Mouse (Mus musculus) limb, embryonic 14.5 days (tissue): ENCODE data around the gene Pak1. TPM values are rescaled to one million over a fixed set of nuclear protein-coding genes. Genes with fewer than 3 reads are reported as not detected.

Experiments
- ATAC-seq: fragments of 200-750 bp; cut with Nextera tagmentation; 2 replicates; pipeline ENCODE4 v1.8.0; 2017; ENCODE audit warnings: low read depth, moderate number of reproducible peaks, moderate TSS enrichment; ENCODE audit not compliant: low FRiP score
- DNase-seq: peaks from one replicate; pipeline ENCODE4 v3.0.0-alpha.2; 2015; ENCODE audit warnings: low spot score
- H3K27ac ChIP-seq: fragments of 300-500 bp; sonication (generic); replicated peaks from 2 replicates; pipeline ENCODE4 v1.5.1; 2014; ENCODE audit warnings: low read depth, mild to moderate bottlenecking, low read length, moderate library complexity, mixed read lengths
- H3K27me3 ChIP-seq: fragments of 300-500 bp; sonication (generic); 2 replicates; pipeline ENCODE4 v1.6.1; 2014; ENCODE audit warnings: low read length, mixed read lengths; ENCODE audit not compliant: control insufficient read depth, insufficient read depth
- H3K36me3 ChIP-seq: fragments of 300-500 bp; sonication (generic); 2 replicates; pipeline ENCODE4 v1.6.1; 2014; ENCODE audit warnings: mild to moderate bottlenecking, low read length, moderate library complexity, mixed read lengths; ENCODE audit not compliant: control insufficient read depth, insufficient read depth
- H3K4me1 ChIP-seq: fragments of 300-500 bp; sonication (generic); 2 replicates; pipeline ENCODE4 v1.6.1; 2014; ENCODE audit warnings: antibody characterized with exemption, low read length, mixed read lengths; ENCODE audit not compliant: control insufficient read depth, insufficient read depth
- H3K4me2 ChIP-seq: fragments of 300-500 bp; sonication (generic); replicated peaks from 2 replicates; pipeline ENCODE4 v1.6.1; 2014; ENCODE audit warnings: low read depth, mild to moderate bottlenecking, low read length, moderate library complexity; ENCODE audit not compliant: severe bottlenecking
- H3K4me3 ChIP-seq: fragments of 300-500 bp; sonication (generic); replicated peaks from 2 replicates; pipeline ENCODE4 v1.5.1; 2014; ENCODE audit warnings: low read length
- H3K9ac ChIP-seq: fragments of 300-500 bp; sonication (generic); 2 replicates; pipeline ENCODE4 v1.6.1; 2014; ENCODE audit warnings: mild to moderate bottlenecking, low read depth, low read length, moderate library complexity; ENCODE audit not compliant: severe bottlenecking
- H3K9me3 ChIP-seq: fragments of 300-500 bp; sonication (generic); 2 replicates; pipeline ENCODE4 v1.6.1; 2016; ENCODE audit warnings: low read length; ENCODE audit not compliant: control insufficient read depth
- POLR2A ChIP-seq: fragments of 200-500 bp; IDR thresholded peaks from 2 replicates; pipeline ENCODE4 v1.8.0; 2012; ENCODE audit warnings: inconsistent platforms, mild to moderate bottlenecking, moderate library complexity, borderline replicate concordance; ENCODE audit not compliant: insufficient read depth, insufficient read length; ENCODE audit errors: extremely low read depth
- WGBS: fragments of 180-500 bp; shearing (Covaris S2); extraction: QIAGEN DNeasy Blood & Tissue Kit; methylation state at CpG from one replicate; pipeline ENCODE4 v1.1.7; 2014; 5-methylcytosine and 5-hydroxymethylcytosine counted together
- polyA plus RNA-seq, 2 experiments: library from polyadenylated mRNA; depleted of rRNA in 1 of 2; stranded (reverse) in 1 of 2; unstranded in 1 of 2; fragments of >200 nt; fragmentation: Nextera tagmentation in 1 of 2; extraction: Ambion mirVana in 1 of 2; gene quantifications; 2 replicates each; pipeline versions ENCODE4 v1.2.1 to v1.2.3; 2012 to 2014

The Pak1 gene
- polyA plus RNA-seq, 2 experiments = 16.2 to 21.6 TPM

- Histone ChIP-seq H3K27me3 (no peaks in the 10 kb centered on the region), H3K9me3 (no peaks in the 10 kb centered on the region), H3K9ac (no peak overlapping the region), H3K27ac (no peak overlapping the region), H3K36me3 (no peaks in the 10 kb centered on the region), H3K4me3 (no peak overlapping the region), H3K4me2 (no peak overlapping the region), H3K4me1 (no peaks in the 10 kb centered on the region)
- no peak for DNase-seq
- no peak for ATAC-seq
- 87% methylated on average over 1 of the region's 1 CpGs for WGBS
- no peak for TF ChIP-seq POLR2A
Observed at GRCm38 (mm10) chr7:97780222-97780621, 8.1 kb upstream of the Pak1 start.

DNA sequence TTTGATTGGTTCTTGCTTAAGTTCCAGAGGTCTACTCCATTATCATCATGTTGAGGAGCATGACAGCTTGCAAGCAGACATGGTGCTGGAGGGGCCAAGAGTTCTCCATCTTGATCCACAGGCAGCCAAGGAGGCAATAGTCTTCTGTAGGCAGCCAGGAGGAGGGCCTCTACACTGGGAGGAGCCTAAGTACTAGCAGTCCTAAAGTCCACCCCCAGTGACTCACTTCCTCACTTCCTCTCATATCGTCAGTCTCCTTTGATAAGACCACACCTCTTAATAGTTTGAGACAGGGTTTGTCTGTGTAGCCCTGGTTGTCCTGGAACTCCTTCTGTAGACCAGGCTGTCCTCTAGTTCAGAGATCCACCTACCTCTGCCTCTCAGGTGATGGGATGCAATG, 7.5 kb upstream of the Pak1 start:
- Histone ChIP-seq H3K4me1 (no peaks in the 10 kb centered on the region), H3K4me2 (no peak overlapping the region), H3K9ac (no peak overlapping the region), H3K4me3 (no peak overlapping the region), H3K36me3 (no peaks in the 10 kb centered on the region), H3K9me3 (no peaks in the 10 kb centered on the region), H3K27ac (no peak overlapping the region), H3K27me3 (no peaks in the 10 kb centered on the region)
- DNase-seq (no peak), ATAC-seq (no peak)
- WGBS = 76% methylated on average over 1 of the region's 1 CpGs
- TF ChIP-seq POLR2A = no peak

DNA sequence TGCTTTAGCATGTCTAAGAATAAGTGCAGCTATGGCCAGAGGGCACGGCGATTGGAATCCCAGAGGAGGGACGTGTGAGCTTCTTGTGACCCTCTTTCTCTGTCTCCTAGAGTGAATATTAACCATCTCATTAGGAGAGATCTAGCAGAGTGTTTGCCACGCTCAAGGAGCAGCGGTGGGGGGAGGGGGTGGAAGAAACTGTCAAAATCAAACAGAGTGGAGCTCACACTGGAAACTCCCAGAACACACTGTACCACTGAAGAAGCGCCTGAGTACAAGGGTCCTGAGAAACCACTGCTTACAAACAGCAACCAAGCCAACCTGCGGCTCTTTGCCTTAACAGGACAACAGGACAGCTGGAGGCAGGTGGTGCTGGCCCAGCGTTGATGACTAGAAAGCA, 6.8 kb upstream of the Pak1 start:
- Histone ChIP-seq H3K36me3 (no peaks in the 10 kb centered on the region), H3K4me1 (no peaks in the 10 kb centered on the region), H3K9me3 (no peaks in the 10 kb centered on the region), H3K9ac (no peak overlapping the region), H3K4me3 (no peak overlapping the region), H3K27ac (no peak overlapping the region), H3K4me2 (no peak overlapping the region), H3K27me3 (no peaks in the 10 kb centered on the region)
- TF ChIP-seq POLR2A = no peak
- no peak for ATAC-seq
- DNase-seq = no peak
- WGBS = 72% methylated on average over 8 of the region's 8 CpGs

GRCm38 (mm10) chr7:97783523-97783922, 4.8 kb upstream of the Pak1 start:
- no peak overlapping the region for H3K27ac ChIP-seq
- no peak overlapping the region for H3K4me3 ChIP-seq
- H3K9ac ChIP-seq = no peak overlapping the region
- H3K4me2 ChIP-seq = no peak overlapping the region
- no peaks in the 10 kb centered on the region for H3K9me3 ChIP-seq
- ATAC-seq (no peak), DNase-seq (no peak)
- 67% methylated on average over 5 of the region's 5 CpGs for WGBS
- H3K27me3 ChIP-seq = no peaks in the 10 kb centered on the region
- TF ChIP-seq POLR2A = no peak
- no peaks in the 10 kb centered on the region for H3K36me3 ChIP-seq
- H3K4me1 ChIP-seq = no peaks in the 10 kb centered on the region

- ATAC-seq = peak; percentile 77
- no peaks in the 10 kb centered on the region for H3K9me3 ChIP-seq
- no peak for DNase-seq
- H3K4me2 ChIP-seq = peak overlapping the region; percentile 97
- H3K27ac ChIP-seq = no peak overlapping the region
- H3K4me1 ChIP-seq = no peaks in the 10 kb centered on the region
- no peaks in the 10 kb centered on the region for H3K36me3 ChIP-seq
- peak overlapping the region; percentile 73 for H3K9ac ChIP-seq
- H3K27me3 ChIP-seq = no peaks in the 10 kb centered on the region
- 1% methylated on average over 56 of the region's 84 CpGs for WGBS
- peak overlapping the region; percentile 75 for H3K4me3 ChIP-seq
- TF ChIP-seq POLR2A = no peak
Observed at GRCm38 (mm10) chr7:97788669-97789483, 535 bp downstream of the Pak1 start.
